Mouse (Mus musculus) liver, embryonic 15.5 days (tissue): ENCODE results near the gene Msrb2. TPM values are rescaled to one million over a fixed set of nuclear protein-coding genes. Genes with fewer than 3 reads are reported as not detected.

Experiments used
- ATAC-seq: fragments of 200-750 bp; cut with Nextera tagmentation; 2 replicates; pipeline ENCODE4 v1.8.0; 2017; ENCODE audit warnings: moderate number of reproducible peaks, mild to moderate bottlenecking, moderate library complexity; ENCODE audit not compliant: insufficient read depth
- H3K27ac ChIP-seq: fragments of 300-500 bp; sonication (generic); replicated peaks from 2 replicates; pipeline ENCODE4 v1.5.1; 2015; ENCODE audit warnings: mild to moderate bottlenecking, inconsistent platforms
- H3K27me3 ChIP-seq: fragments of 300-500 bp; sonication (generic); 2 replicates; pipeline ENCODE4 v1.6.1; 2015; ENCODE audit warnings: mild to moderate bottlenecking, inconsistent platforms
- H3K36me3 ChIP-seq: fragments of 300-500 bp; sonication (generic); replicated peaks from 2 replicates; pipeline ENCODE4 v1.6.1; 2015; ENCODE audit warnings: moderate library complexity, mild to moderate bottlenecking, inconsistent platforms
- H3K4me1 ChIP-seq: fragments of 300-500 bp; sonication (generic); replicated peaks from 2 replicates; pipeline ENCODE4 v1.6.1; 2015; ENCODE audit warnings: inconsistent platforms
- H3K4me2 ChIP-seq: fragments of 300-500 bp; sonication (generic); 2 replicates; pipeline ENCODE4 v1.6.1; 2015; ENCODE audit warnings: moderate library complexity, mild to moderate bottlenecking, inconsistent platforms
- H3K4me3 ChIP-seq: fragments of 300-500 bp; sonication (generic); replicated peaks from 2 replicates; pipeline ENCODE4 v1.5.1; 2015; ENCODE audit warnings: mild to moderate bottlenecking, inconsistent platforms
- H3K9ac ChIP-seq: fragments of 300-500 bp; sonication (generic); 2 replicates; pipeline ENCODE4 v1.6.1; 2015; ENCODE audit warnings: moderate library complexity, mild to moderate bottlenecking, inconsistent platforms
- H3K9me3 ChIP-seq: fragments of 300-500 bp; sonication (generic); replicated peaks from 2 replicates; pipeline ENCODE4 v1.6.1; 2016; ENCODE audit warnings: inconsistent platforms
- WGBS: fragments of 180-500 bp; shearing (Covaris S2); methylation state at CpG from one replicate; pipeline ENCODE4 v1.1.7; 2015; ENCODE audit warnings: mixed read lengths; ENCODE audit not compliant: insufficient replicate concordance; 5-methylcytosine and 5-hydroxymethylcytosine counted together
- polyA plus RNA-seq: library from polyadenylated mRNA; unstranded; fragments of >200 nt; fragmentation: Nextera tagmentation; extraction: Ambion mirVana; gene quantifications from 2 replicates; pipeline ENCODE4 v1.2.1, GENCODE M21; 2015

The Msrb2 gene
- polyA plus RNA-seq, 1 experiment from 2014 or later = 8.8 TPM

DNA sequence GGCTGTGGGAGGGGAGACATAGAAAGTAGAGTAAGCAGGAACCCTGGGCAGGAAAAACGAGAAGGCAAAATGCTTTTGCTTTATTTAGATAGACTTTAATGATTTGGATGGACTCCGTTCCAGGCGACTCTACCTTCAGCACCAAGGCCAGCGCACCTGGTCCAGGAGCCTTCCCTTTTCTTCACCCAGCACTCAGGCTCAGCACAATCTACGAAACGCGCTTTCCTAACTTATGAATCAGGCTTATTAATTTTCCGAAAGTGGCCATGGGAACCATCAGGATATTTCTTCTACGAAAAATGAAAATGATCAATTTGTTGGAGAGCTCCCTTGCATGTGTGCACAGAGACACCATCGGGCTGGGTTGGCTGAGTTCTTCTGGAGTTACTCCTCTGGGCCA lies 57.8 kb downstream of the Msrb2 start:
- Histone ChIP-seq H3K4me1 (no peaks in the 10 kb centered on the region), H3K9me3 (no peaks in the 10 kb centered on the region), H3K4me2 (no peak overlapping the region), H3K36me3 (no peaks in the 10 kb centered on the region), H3K27ac (no peak overlapping the region), H3K4me3 (no peak overlapping the region), H3K9ac (no peak overlapping the region), H3K27me3 (peaks cover 59% of the 10 kb centered on the region)
- 3% methylated on average over 10 of the region's 10 CpGs for WGBS
- no peak for ATAC-seq

DNA sequence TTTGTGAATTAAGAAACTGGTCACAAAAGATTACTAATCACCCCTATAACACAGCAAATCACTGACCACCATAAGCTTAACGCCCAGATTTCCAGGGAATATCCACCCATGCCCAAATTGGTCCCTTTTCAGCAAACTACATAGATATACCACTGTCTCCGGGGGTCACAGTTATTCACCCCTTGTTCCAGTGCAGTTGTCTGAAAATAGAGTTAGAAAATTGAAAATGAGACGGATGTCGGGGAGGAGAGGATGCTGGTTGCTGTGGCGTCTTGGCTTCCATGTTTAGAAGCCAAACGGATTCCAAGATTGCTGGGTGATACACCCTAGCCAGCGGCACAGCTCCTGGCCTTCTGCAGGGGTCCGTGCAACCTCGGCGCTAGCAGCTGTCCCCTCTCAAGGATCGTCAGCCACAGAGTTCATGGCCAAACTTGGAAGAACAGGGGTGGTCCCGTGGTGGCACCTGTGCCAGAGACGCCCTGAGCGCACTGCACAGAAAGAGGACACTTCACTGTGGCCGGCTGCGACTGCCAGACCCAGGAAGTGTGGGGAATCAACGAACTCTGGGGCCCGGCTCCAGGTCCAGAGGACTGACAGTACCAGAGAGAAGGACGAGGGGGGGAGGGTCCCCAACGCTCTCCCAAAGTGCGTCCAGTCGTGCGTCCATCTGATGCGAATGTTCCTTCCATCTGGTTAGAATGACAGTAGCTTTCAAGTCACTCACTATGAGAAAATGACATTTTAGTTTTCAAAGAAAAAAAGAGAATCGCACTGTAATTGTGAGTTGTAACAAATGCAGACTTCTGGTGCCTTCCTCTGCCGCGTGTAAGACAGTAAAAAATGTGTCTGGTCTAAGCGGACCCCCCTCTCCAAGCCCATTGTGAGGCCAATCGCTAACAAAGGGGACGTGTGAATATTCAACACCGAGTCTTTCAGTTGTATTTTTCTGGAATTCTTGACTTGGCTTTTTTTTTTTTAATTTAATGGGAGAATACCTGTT lies 58.8 kb downstream of the Msrb2 start:
- 3% methylated on average over 31 of the region's 31 CpGs for WGBS
- no peaks in the 10 kb centered on the region for H3K9me3 ChIP-seq
- H3K4me1 ChIP-seq = no peaks in the 10 kb centered on the region
- H3K9ac ChIP-seq = no peak overlapping the region
- H3K27me3 ChIP-seq = peaks cover 69% of the 10 kb centered on the region
- no peak for ATAC-seq
- H3K27ac ChIP-seq = no peak overlapping the region
- no peaks in the 10 kb centered on the region for H3K36me3 ChIP-seq
- no peak overlapping the region for H3K4me3 ChIP-seq
- H3K4me2 ChIP-seq = no peak overlapping the region

- ATAC-seq = no peak
- Histone ChIP-seq H3K36me3 (no peaks in the 10 kb centered on the region), H3K4me2 (no peak overlapping the region), H3K27ac (no peak overlapping the region), H3K27me3 (peaks cover 71% of the 10 kb centered on the region), H3K4me3 (no peak overlapping the region), H3K9me3 (no peaks in the 10 kb centered on the region), H3K4me1 (no peaks in the 10 kb centered on the region), H3K9ac (no peak overlapping the region)
- WGBS = 2% methylated on average over 33 of the region's 33 CpGs
Measured at GRCm38 (mm10) chr2:19430746-19431145, 59.5 kb downstream of the Msrb2 start.

GRCm38 (mm10) chr2:19431186-19431585 lies 59.9 kb downstream of the Msrb2 start:
- under 1% methylated on average over 18 of the region's 18 CpGs for WGBS
- H3K27ac ChIP-seq = no peak overlapping the region
- H3K4me1 ChIP-seq = no peaks in the 10 kb centered on the region
- no peak for ATAC-seq
- no peak overlapping the region for H3K4me3 ChIP-seq
- H3K4me2 ChIP-seq = no peak overlapping the region
- no peaks in the 10 kb centered on the region for H3K36me3 ChIP-seq
- peaks cover 76% of the 10 kb centered on the region for H3K27me3 ChIP-seq
- no peaks in the 10 kb centered on the region for H3K9me3 ChIP-seq
- no peak overlapping the region for H3K9ac ChIP-seq

DNA sequence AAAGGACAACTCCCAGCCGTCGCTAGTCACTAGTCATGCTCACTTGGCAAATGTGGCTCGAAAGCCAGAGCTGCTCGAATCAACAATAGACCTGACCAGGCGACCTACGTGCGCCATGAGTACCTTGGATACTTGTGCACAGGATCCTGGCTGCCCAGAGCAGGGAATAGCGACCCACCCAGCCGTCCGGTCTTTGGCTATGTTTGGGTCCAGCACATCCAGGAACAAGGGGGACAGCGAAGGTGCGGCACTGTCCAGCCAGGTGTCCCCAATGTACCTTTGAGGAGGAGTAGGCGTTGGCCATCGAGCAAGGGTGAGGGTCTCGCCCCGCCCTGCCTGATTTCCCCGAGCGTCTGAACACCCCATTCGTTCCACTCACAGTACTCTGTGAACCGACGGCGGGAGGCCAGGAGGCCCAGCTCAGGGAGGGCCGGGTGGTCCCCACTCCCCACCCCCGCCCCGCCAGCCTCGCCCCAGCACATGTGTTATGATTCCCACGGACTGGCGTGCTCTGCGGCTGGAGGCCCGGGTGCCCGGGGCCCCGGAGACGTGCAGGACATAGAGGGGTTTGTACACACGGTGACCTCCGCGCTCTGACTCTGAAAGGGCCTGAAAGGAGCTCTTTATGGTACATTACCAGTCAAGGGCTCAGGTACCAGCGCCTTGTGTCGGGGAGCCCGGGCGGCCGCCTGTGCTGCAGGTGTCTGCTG lies 60.5 kb downstream of the Msrb2 start:
- WGBS = 6% methylated on average over 41 of the region's 41 CpGs
- peaks cover 76% of the 10 kb centered on the region for H3K27me3 ChIP-seq
- no peak overlapping the region for H3K4me2 ChIP-seq
- H3K27ac ChIP-seq = no peak overlapping the region
- no peaks in the 10 kb centered on the region for H3K9me3 ChIP-seq
- no peak for ATAC-seq
- H3K4me1 ChIP-seq = no peaks in the 10 kb centered on the region
- H3K36me3 ChIP-seq = no peaks in the 10 kb centered on the region
- no peak overlapping the region for H3K4me3 ChIP-seq
- H3K9ac ChIP-seq = no peak overlapping the region

- peaks cover 80% of the 10 kb centered on the region for H3K27me3 ChIP-seq
- H3K9ac ChIP-seq = no peak overlapping the region
- ATAC-seq = no peak
- no peak overlapping the region for H3K27ac ChIP-seq
- no peaks in the 10 kb centered on the region for H3K4me1 ChIP-seq
- H3K4me3 ChIP-seq = no peak overlapping the region
- H3K36me3 ChIP-seq = no peaks in the 10 kb centered on the region
- no peak overlapping the region for H3K4me2 ChIP-seq
- no peaks in the 10 kb centered on the region for H3K9me3 ChIP-seq
- WGBS = 4% methylated on average over 9 of the region's 9 CpGs
Measured at GRCm38 (mm10) chr2:19444346-19444745, 73.1 kb downstream of the Msrb2 start.

Other genes starting within 250 kb of the Msrb2 start
- gene Armc3, start 172.1 kb upstream of the Msrb2 start, polyA plus RNA-seq = 0.03 and 0.12 TPM in 2 replicates
- gene Ptf1a, start 74.2 kb downstream of the Msrb2 start, polyA plus RNA-seq = 0.50 TPM in 1 of 2 replicates, not detected in the other
- gene 4921504E06Rik, start 182.5 kb downstream of the Msrb2 start, polyA plus RNA-seq = not detected in 2 replicates